Mouse (Mus musculus) heart, postnatal 10 days (tissue): ENCODE results near the gene Npw. TPM values are rescaled to one million over a fixed set of nuclear protein-coding genes. Genes with fewer than 3 reads are reported as not detected.

Source experiments
- DNase-seq, 2 experiments: peaks; one replicate each; pipeline ENCODE4 v3.0.0; 2021
- intact Hi-C: fragments of 180-260 bp; cut with DNase I; formaldehyde crosslinking; loops from one replicate; pipeline ENCODE4 v1.15.1; 2025
- total RNA-seq, 2 experiments: library from RNA; stranded (reverse); gene quantifications; 2 replicates each; pipeline ENCODE4 v1.2.3; 2021

Gene Npw
- total RNA-seq, 2 experiments from 2014 or later, result not detected

DNA sequence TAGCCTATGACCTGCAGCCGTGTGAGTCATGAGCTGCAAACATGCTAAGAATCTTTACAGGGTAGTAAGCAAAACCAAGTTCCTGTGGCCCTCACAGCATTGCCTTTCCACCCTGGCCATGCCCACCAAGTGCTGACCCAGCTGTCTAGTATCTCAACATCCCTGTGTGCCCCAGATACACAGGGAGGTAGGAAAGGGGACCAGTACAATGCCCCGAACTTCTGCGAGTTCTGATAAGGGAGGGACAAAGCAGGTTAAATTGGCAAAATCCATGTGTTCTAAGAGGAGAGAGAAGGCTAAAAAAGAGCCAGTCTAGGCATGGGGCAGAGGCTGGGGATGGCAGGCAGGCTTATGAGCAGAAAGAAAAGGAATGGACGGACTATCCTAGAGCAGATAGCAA, 49.9 kb downstream of the Npw start:
- intact Hi-C loops, result no loop called here
- DNase-seq, result no peak

Other genes with a start within 250 kb of the Npw start
- 10 to 100 TPM; 94.7 to 97.3 TPM for gene Rnps1, start 243.9 kb downstream of the Npw start, total RNA-seq
- 100 to 1,000 TPM; 412 to 459 TPM for gene Eci1, start 231.8 kb downstream of the Npw start, total RNA-seq
- gene Dnase1l2, start 215.4 kb downstream of the Npw start, total RNA-seq, result 1 to 10 TPM; 1.0 to 1.6 TPM
- gene E4f1, start 188.1 kb downstream of the Npw start, total RNA-seq, result 10 to 100 TPM; 15.6 to 15.9 TPM
- 10 to 100 TPM; 38.5 to 39.9 TPM for gene Pgp, start 188.1 kb downstream of the Npw start, total RNA-seq
- gene Bricd5, start 184.6 kb downstream of the Npw start, total RNA-seq, result under 1 TPM in 1 of 2 experiments, not detected in 1; 0.26 TPM
- gene Mlst8, start 179.4 kb downstream of the Npw start, total RNA-seq, result 10 to 100 TPM; 11.6 to 12.9 TPM
- gene Caskin1, start 169.9 kb downstream of the Npw start, total RNA-seq, result under 1 TPM; 0.48 to 0.52 TPM
- 10 to 100 TPM; 75.9 to 77.9 TPM for gene Traf7, start 130.5 kb downstream of the Npw start, total RNA-seq
- under 1 TPM; 0.32 to 0.45 TPM for gene Rab26, start 124.2 kb downstream of the Npw start, total RNA-seq
- gene Pkd1, start 108.6 kb downstream of the Npw start, total RNA-seq, result 10 to 100 TPM; 60.1 to 72.2 TPM
- 10 to 100 TPM; 86.0 to 95.6 TPM for gene Tsc2, start 25.8 kb downstream of the Npw start, total RNA-seq
- gene Nthl1, start 25.8 kb downstream of the Npw start, total RNA-seq, result 1 to 10 TPM; 3.2 to 3.4 TPM
- 100 to 1,000 TPM; 108 to 133 TPM for gene Slc9a3r2, start 8.1 kb downstream of the Npw start, total RNA-seq
- 10 to 100 TPM; 25.1 to 25.4 TPM for gene Zfp598, start 11.2 kb upstream of the Npw start, total RNA-seq
- not detected for gene Syngr3, start 31.5 kb upstream of the Npw start, total RNA-seq
- gene Gfer, start 37.7 kb upstream of the Npw start, total RNA-seq, result 10 to 100 TPM; 18.9 to 19.8 TPM
- gene Noxo1, start 37.8 kb upstream of the Npw start, total RNA-seq, result 1 to 10 TPM in 1 of 2 experiments, under 1 TPM in 1; 0.93 to 2.9 TPM
- 10 to 100 TPM; 20.8 to 21.5 TPM for gene Tbl3, start 49.2 kb upstream of the Npw start, total RNA-seq
- not detected for gene Rnf151, start 59.6 kb upstream of the Npw start, total RNA-seq
- gene Rps2, start 59.7 kb upstream of the Npw start, total RNA-seq, result 100 to 1,000 TPM; 730 to 736 TPM
- gene Ndufb10, start 66.0 kb upstream of the Npw start, total RNA-seq, result 100 to 1,000 TPM; 845 to 899 TPM
- 10 to 100 TPM; 67.3 to 69.8 TPM for gene Rpl3l, start 69.4 kb upstream of the Npw start, total RNA-seq
- 100 to 1,000 TPM; 123 to 163 TPM for gene Msrb1, start 78.2 kb upstream of the Npw start, total RNA-seq
- gene Hs3st6, start 94.5 kb upstream of the Npw start, total RNA-seq, result not detected
- not detected for gene Meiob, start 145.8 kb upstream of the Npw start, total RNA-seq
- gene Hagh, start 181.7 kb upstream of the Npw start, total RNA-seq, result 100 to 1,000 TPM; 110 to 117 TPM
- 10 to 100 TPM; 62.4 to 66.0 TPM for gene Fahd1, start 191.9 kb upstream of the Npw start, total RNA-seq
- gene Igfals, start 207.5 kb upstream of the Npw start, total RNA-seq, result 10 to 100 TPM in 1 of 2 experiments, 1 to 10 TPM in 1; 9.9 to 14.0 TPM
- 10 to 100 TPM; 27.0 to 27.8 TPM for gene Nubp2, start 227.9 kb upstream of the Npw start, total RNA-seq
- gene Spsb3, start 228.2 kb upstream of the Npw start, total RNA-seq, result 10 to 100 TPM; 41.3 to 45.8 TPM
- 10 to 100 TPM; 17.1 to 23.7 TPM for gene Eme2, start 236.6 kb upstream of the Npw start, total RNA-seq
- 100 to 1,000 TPM; 114 to 116 TPM for gene Mrps34, start 236.7 kb upstream of the Npw start, total RNA-seq
- gene Nme3, start 238.0 kb upstream of the Npw start, total RNA-seq, result 10 to 100 TPM; 45.4 to 54.6 TPM